Mouse (Mus musculus): ENCODE results near the gene Card10. TPM values are rescaled to one million over a fixed set of nuclear protein-coding genes. Genes with fewer than 3 reads are reported as not detected.
A peak's percentile ranks its signal among the peaks of the same experiment; 100 is the strongest.

Gene Card10
- polyA plus RNA-seq, 1 experiment from 2014 or later, result 10.2 TPM

- H3K9ac ChIP-seq (ENCODE audit: low read depth, low read length), result no peak overlapping the region
- H3K27me3 ChIP-seq (ENCODE audit: control insufficient read depth, insufficient read depth, low read length), result no peaks in the 10 kb centered on the region
- H3K4me2 ChIP-seq (replicated peaks; ENCODE audit: low read depth, low read length), result no peak overlapping the region
- no peaks in the 10 kb centered on the region for H3K36me3 ChIP-seq (ENCODE audit: control insufficient read depth, insufficient read depth, low read length)
- H3K4me1 ChIP-seq (ENCODE audit: control insufficient read depth, insufficient read depth, low read length), result no peaks in the 10 kb centered on the region
- 30% methylated on average over 5 of the region's 5 CpGs for WGBS
- ATAC-seq (ENCODE audit: low FRiP score, low TSS enrichment), result peak; percentile 53
- H3K27ac ChIP-seq (ENCODE audit: low read depth, low read length), result no peak overlapping the region
- no peak overlapping the region for H3K4me3 ChIP-seq (ENCODE audit: low read length)
- no peaks in the 10 kb centered on the region for H3K9me3 ChIP-seq (ENCODE audit: control insufficient read depth, low read length)
These were observed 53.0 kb downstream of the Card10 start for GRCm38 (mm10) chr15:78749855-78750254.

- Histone ChIP-seq H3K9ac (ENCODE audit: low read depth, low read length) (no peak overlapping the region), H3K36me3 (ENCODE audit: control insufficient read depth, insufficient read depth, low read length) (no peaks in the 10 kb centered on the region), H3K27me3 (ENCODE audit: control insufficient read depth, insufficient read depth, low read length) (no peaks in the 10 kb centered on the region; the same call in 1 of the 2 replicates), H3K4me3 (ENCODE audit: low read length) (no peak overlapping the region), H3K9me3 (ENCODE audit: control insufficient read depth, low read length) (no peaks in the 10 kb centered on the region), H3K4me2 (replicated peaks; ENCODE audit: low read depth, low read length) (no peak overlapping the region), H3K4me1 (ENCODE audit: control insufficient read depth, insufficient read depth, low read length) (no peaks in the 10 kb centered on the region), H3K27ac (ENCODE audit: low read depth, low read length) (no peak overlapping the region)
- 2% methylated on average over 5 of the region's 5 CpGs for WGBS
- peak; percentile 47 for ATAC-seq (ENCODE audit: low FRiP score, low TSS enrichment)
These were observed 58.6 kb downstream of the Card10 start for GRCm38 (mm10) chr15:78744206-78744605.

GRCm38 (mm10) chr15:78742831-78743230, 60.0 kb downstream of the Card10 start:
- no peaks in the 10 kb centered on the region for H3K9me3 ChIP-seq (ENCODE audit: control insufficient read depth, low read length)
- no peaks in the 10 kb centered on the region; the same call in 1 of the 2 replicates for H3K27me3 ChIP-seq (ENCODE audit: control insufficient read depth, insufficient read depth, low read length)
- no peak overlapping the region for H3K4me2 ChIP-seq (replicated peaks; ENCODE audit: low read depth, low read length)
- no peak overlapping the region for H3K9ac ChIP-seq (ENCODE audit: low read depth, low read length)
- no peak overlapping the region for H3K27ac ChIP-seq (ENCODE audit: low read depth, low read length)
- 74% methylated on average over 10 of the region's 10 CpGs for WGBS
- no peak for ATAC-seq (ENCODE audit: low FRiP score, low TSS enrichment)
- no peak overlapping the region for H3K4me3 ChIP-seq (ENCODE audit: low read length)
- no peaks in the 10 kb centered on the region for H3K36me3 ChIP-seq (ENCODE audit: control insufficient read depth, insufficient read depth, low read length)
- H3K4me1 ChIP-seq (ENCODE audit: control insufficient read depth, insufficient read depth, low read length), result peaks cover 2% of the 10 kb centered on the region; the same call in 1 of the 2 replicates

- Histone ChIP-seq H3K4me3 (ENCODE audit: low read length) (no peak overlapping the region), H3K27ac (ENCODE audit: low read depth, low read length) (no peak overlapping the region), H3K4me2 (replicated peaks; ENCODE audit: low read depth, low read length) (no peak overlapping the region), H3K4me1 (ENCODE audit: control insufficient read depth, insufficient read depth, low read length) (peaks cover 17% of the 10 kb centered on the region), H3K27me3 (ENCODE audit: control insufficient read depth, insufficient read depth, low read length) (no peaks in the 10 kb centered on the region; the same call in 1 of the 2 replicates), H3K9me3 (ENCODE audit: control insufficient read depth, low read length) (no peaks in the 10 kb centered on the region), H3K36me3 (ENCODE audit: control insufficient read depth, insufficient read depth, low read length) (no peaks in the 10 kb centered on the region), H3K9ac (ENCODE audit: low read depth, low read length) (no peak overlapping the region)
- WGBS, result 53% methylated on average over 12 of the region's 12 CpGs
- ATAC-seq (ENCODE audit: low FRiP score, low TSS enrichment), result no peak
These were observed 62.2 kb downstream of the Card10 start for GRCm38 (mm10) chr15:78740662-78741061.

GRCm38 (mm10) chr15:78737146-78737545, 65.7 kb downstream of the Card10 start:
- H3K4me2 ChIP-seq (replicated peaks; ENCODE audit: low read depth, low read length), result no peak overlapping the region
- 43% methylated on average over 6 of the region's 6 CpGs for WGBS
- peaks cover 17% of the 10 kb centered on the region for H3K4me1 ChIP-seq (ENCODE audit: control insufficient read depth, insufficient read depth, low read length)
- ATAC-seq (ENCODE audit: low FRiP score, low TSS enrichment), result peak; percentile 6; the same call in 1 of the 2 replicates
- H3K4me3 ChIP-seq (ENCODE audit: low read length), result no peak overlapping the region
- H3K27ac ChIP-seq (ENCODE audit: low read depth, low read length), result no peak overlapping the region
- H3K36me3 ChIP-seq (ENCODE audit: control insufficient read depth, insufficient read depth, low read length), result no peaks in the 10 kb centered on the region
- H3K27me3 ChIP-seq (ENCODE audit: control insufficient read depth, insufficient read depth, low read length), result no peaks in the 10 kb centered on the region; the same call in 1 of the 2 replicates
- no peaks in the 10 kb centered on the region for H3K9me3 ChIP-seq (ENCODE audit: control insufficient read depth, low read length)
- no peak overlapping the region for H3K9ac ChIP-seq (ENCODE audit: low read depth, low read length)

GRCm38 (mm10) chr15:78736681-78737100, 66.2 kb downstream of the Card10 start:
- Histone ChIP-seq H3K9ac (ENCODE audit: low read depth, low read length) (no peak overlapping the region), H3K4me3 (ENCODE audit: low read length) (no peak overlapping the region), H3K36me3 (ENCODE audit: control insufficient read depth, insufficient read depth, low read length) (no peaks in the 10 kb centered on the region), H3K9me3 (ENCODE audit: control insufficient read depth, low read length) (no peaks in the 10 kb centered on the region), H3K4me2 (replicated peaks; ENCODE audit: low read depth, low read length) (no peak overlapping the region), H3K4me1 (ENCODE audit: control insufficient read depth, insufficient read depth, low read length) (peaks cover 17% of the 10 kb centered on the region), H3K27me3 (ENCODE audit: control insufficient read depth, insufficient read depth, low read length) (no peaks in the 10 kb centered on the region; the same call in 1 of the 2 replicates), H3K27ac (ENCODE audit: low read depth, low read length) (no peak overlapping the region)
- 8% methylated on average over 7 of the region's 7 CpGs for WGBS
- ATAC-seq (ENCODE audit: low FRiP score, low TSS enrichment), result peak; percentile 92

GRCm38 (mm10) chr15:78736181-78736579, 66.7 kb downstream of the Card10 start:
- Histone ChIP-seq H3K4me1 (ENCODE audit: control insufficient read depth, insufficient read depth, low read length) (peaks cover 17% of the 10 kb centered on the region), H3K9me3 (ENCODE audit: control insufficient read depth, low read length) (no peaks in the 10 kb centered on the region), H3K27me3 (ENCODE audit: control insufficient read depth, insufficient read depth, low read length) (no peaks in the 10 kb centered on the region; the same call in 1 of the 2 replicates), H3K4me3 (ENCODE audit: low read length) (no peak overlapping the region), H3K4me2 (replicated peaks; ENCODE audit: low read depth, low read length) (no peak overlapping the region), H3K36me3 (ENCODE audit: control insufficient read depth, insufficient read depth, low read length) (no peaks in the 10 kb centered on the region), H3K9ac (ENCODE audit: low read depth, low read length) (no peak overlapping the region), H3K27ac (ENCODE audit: low read depth, low read length) (no peak overlapping the region; the same call in 1 of the 2 replicates)
- ATAC-seq (ENCODE audit: low FRiP score, low TSS enrichment), result peak; percentile 3; the same call in 1 of the 2 replicates
- WGBS, result 48% methylated on average over 3 of the region's 3 CpGs

- Histone ChIP-seq H3K4me3 (ENCODE audit: low read length) (no peak overlapping the region), H3K9me3 (ENCODE audit: control insufficient read depth, low read length) (no peaks in the 10 kb centered on the region), H3K27ac (ENCODE audit: low read depth, low read length) (no peak overlapping the region), H3K27me3 (ENCODE audit: control insufficient read depth, insufficient read depth, low read length) (no peaks in the 10 kb centered on the region), H3K36me3 (ENCODE audit: control insufficient read depth, insufficient read depth, low read length) (no peaks in the 10 kb centered on the region), H3K4me2 (replicated peaks; ENCODE audit: low read depth, low read length) (no peak overlapping the region), H3K4me1 (ENCODE audit: control insufficient read depth, insufficient read depth, low read length) (peaks cover 17% of the 10 kb centered on the region), H3K9ac (ENCODE audit: low read depth, low read length) (no peak overlapping the region)
- WGBS, result 24% methylated on average over 17 of the region's 17 CpGs
- peak; percentile 33; the same call in 1 of the 2 replicates for ATAC-seq (ENCODE audit: low FRiP score, low TSS enrichment)
These were observed 67.2 kb downstream of the Card10 start for GRCm38 (mm10) chr15:78735431-78736180.

- no peaks in the 10 kb centered on the region for H3K36me3 ChIP-seq (ENCODE audit: control insufficient read depth, insufficient read depth, low read length)
- no peaks in the 10 kb centered on the region for H3K9me3 ChIP-seq (ENCODE audit: control insufficient read depth, low read length)
- no peak overlapping the region for H3K4me3 ChIP-seq (ENCODE audit: low read length)
- no peak overlapping the region for H3K4me2 ChIP-seq (replicated peaks; ENCODE audit: low read depth, low read length)
- ATAC-seq (ENCODE audit: low FRiP score, low TSS enrichment), result no peak
- no peak overlapping the region for H3K27ac ChIP-seq (ENCODE audit: low read depth, low read length)
- H3K27me3 ChIP-seq (ENCODE audit: control insufficient read depth, insufficient read depth, low read length), result no peaks in the 10 kb centered on the region
- H3K4me1 ChIP-seq (ENCODE audit: control insufficient read depth, insufficient read depth, low read length), result peaks cover 6% of the 10 kb centered on the region
- H3K9ac ChIP-seq (ENCODE audit: low read depth, low read length), result no peak overlapping the region
- WGBS, result 71% methylated on average over 4 of the region's 4 CpGs
These were observed 71.0 kb downstream of the Card10 start for GRCm38 (mm10) chr15:78731830-78732229.

Measured in kidney, embryonic 14.5 days (tissue).